Mouse (Mus musculus) hindbrain, embryonic 12.5 days (tissue): ENCODE measurements around the gene Bcas3. TPM values are rescaled to one million over a fixed set of nuclear protein-coding genes. Genes with fewer than 3 reads are reported as not detected.

Experiments
- ATAC-seq: fragments of 200-750 bp; cut with Nextera tagmentation; 2 replicates; pipeline ENCODE4 v1.8.0; 2017; ENCODE audit warnings: moderate TSS enrichment; ENCODE audit not compliant: low FRiP score
- H3K27ac ChIP-seq: fragments of 300-500 bp; sonication (generic); 2 replicates; pipeline ENCODE4 v1.5.1; 2016; ENCODE audit warnings: mild to moderate bottlenecking
- H3K27me3 ChIP-seq: fragments of 300-500 bp; sonication (generic); 2 replicates; pipeline ENCODE4 v1.6.1; 2016; ENCODE audit warnings: mild to moderate bottlenecking
- H3K36me3 ChIP-seq: fragments of 300-500 bp; sonication (generic); 2 replicates; pipeline ENCODE4 v1.6.1; 2016; ENCODE audit warnings: mild to moderate bottlenecking
- H3K4me1 ChIP-seq: fragments of 300-500 bp; sonication (generic); 2 replicates; pipeline ENCODE4 v1.6.1; 2016
- H3K4me2 ChIP-seq: fragments of 300-500 bp; sonication (generic); replicated peaks from 2 replicates; pipeline ENCODE4 v1.6.1; 2016; ENCODE audit warnings: mild to moderate bottlenecking
- H3K4me3 ChIP-seq: fragments of 300-500 bp; sonication (generic); 2 replicates; pipeline ENCODE4 v1.5.1; 2016; ENCODE audit warnings: mild to moderate bottlenecking
- H3K9ac ChIP-seq: fragments of 300-500 bp; sonication (generic); 2 replicates; pipeline ENCODE4 v1.6.1; 2016; ENCODE audit warnings: mild to moderate bottlenecking, moderate library complexity
- H3K9me3 ChIP-seq: fragments of 300-500 bp; sonication (generic); replicated peaks from 2 replicates; pipeline ENCODE4 v1.6.1; 2016; ENCODE audit warnings: mild to moderate bottlenecking
- whole genome bisulfite sequencing: fragments of 180-500 bp; shearing (Covaris S2); methylation state at CpG from one replicate; pipeline ENCODE4 v1.1.7; 2016; 5-methylcytosine and 5-hydroxymethylcytosine counted together
- polyA plus RNA-seq: library from polyadenylated mRNA; unstranded; fragments of >200 nt; fragmentation: Nextera tagmentation; extraction: Ambion mirVana; gene quantifications from 2 replicates; pipeline ENCODE4 v1.2.1, GENCODE M21; 2016

Bcas3 gene
- polyA plus RNA-seq: 33.9 and 36.8 TPM in 2 replicates

- Histone ChIP-seq H3K27me3 (no peaks in the 10 kb centered on the region), H3K9ac (peak within 1 kb of the TSS; percentile 72), H3K4me2 (peak within 1 kb of the TSS; percentile 89), H3K36me3 (0 out of 2 replicates have a peak, but pooled peaks cover 4% of the 10 kb centered on the region), H3K27ac (peak within 1 kb of the TSS; percentile 24; the same call in 1 of the 2 replicates), H3K4me3 (peak within 1 kb of the TSS; percentile 56), H3K9me3 (no peaks in the 10 kb centered on the region), H3K4me1 (peaks cover 13% of the 10 kb centered on the region)
- WGBS: under 1% methylated on average over 47 of the region's 47 CpGs
- peak; percentile 99 for ATAC-seq
Measured at GRCm38 (mm10) chr11:85352539-85353380, at the start of gene Bcas3. Gene Bcas3 (plus strand): TSS chr11:85353167.

DNA sequence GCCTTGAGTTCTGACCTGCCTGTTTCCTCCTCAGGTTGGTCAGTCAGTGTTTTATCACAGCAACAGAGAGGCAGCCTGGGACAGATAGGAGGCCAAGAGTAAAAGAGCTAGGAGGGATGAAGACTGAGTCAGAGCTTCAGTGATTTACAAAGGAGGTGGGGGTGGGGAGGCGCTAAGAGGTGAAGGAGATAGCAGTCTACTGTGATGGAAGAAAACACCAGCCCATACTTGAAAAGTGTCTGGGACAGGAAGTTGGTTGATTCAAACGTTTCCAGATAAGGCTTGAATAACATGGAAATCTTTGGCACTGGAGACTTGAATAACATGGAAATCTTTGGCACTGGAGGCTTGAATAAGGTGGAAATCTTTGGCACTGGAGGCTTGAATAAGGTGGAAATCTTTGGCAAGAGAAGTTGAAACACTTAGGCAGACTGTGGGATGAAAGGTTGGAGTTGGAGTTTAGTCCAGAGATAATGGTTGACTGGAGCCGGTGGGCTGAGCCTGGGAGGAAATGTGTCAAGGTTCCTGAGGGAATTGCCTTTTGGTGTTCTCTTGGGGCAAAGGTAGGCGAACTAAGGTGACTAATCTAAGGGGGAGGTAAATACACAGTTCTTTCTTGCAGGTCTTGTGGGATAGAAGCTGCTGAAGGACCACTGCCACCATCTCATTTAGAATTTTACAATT is 46.2 kb upstream of the Bcas3 start:
- WGBS: 65% methylated on average over 4 of the region's 4 CpGs
- Histone ChIP-seq H3K4me3 (no peak overlapping the region), H3K27ac (no peak overlapping the region), H3K9me3 (no peaks in the 10 kb centered on the region), H3K9ac (no peak overlapping the region), H3K27me3 (no peaks in the 10 kb centered on the region; the same call in 1 of the 2 replicates), H3K4me2 (no peak overlapping the region), H3K4me1 (peaks cover 6% of the 10 kb centered on the region; the same call in 1 of the 2 replicates), H3K36me3 (no peaks in the 10 kb centered on the region)
- no peak for ATAC-seq

DNA sequence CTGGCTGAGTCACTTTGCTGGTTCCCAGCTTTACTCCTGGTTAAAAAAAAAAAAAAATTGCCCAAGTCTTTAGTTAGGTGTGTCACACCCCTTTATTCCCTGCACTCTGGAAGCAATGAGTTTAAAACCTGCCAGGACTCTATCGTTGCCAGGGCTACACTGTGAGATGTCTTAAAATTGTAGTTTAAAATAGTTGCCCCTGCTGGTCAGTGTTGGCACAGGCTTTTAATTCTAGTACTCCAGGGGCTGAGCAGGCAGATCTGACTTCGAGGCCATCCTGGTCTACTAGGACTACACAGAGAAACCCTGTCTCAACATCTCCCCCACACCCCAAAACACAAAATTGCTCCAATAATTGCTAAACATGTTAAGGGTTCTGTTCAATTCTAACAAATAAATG is 44.2 kb upstream of the Bcas3 start:
- no peaks in the 10 kb centered on the region for H3K9me3 ChIP-seq
- no peak overlapping the region for H3K27ac ChIP-seq
- no peak overlapping the region for H3K9ac ChIP-seq
- H3K4me1 ChIP-seq: peaks cover 20% of the 10 kb centered on the region
- no peak overlapping the region for H3K4me3 ChIP-seq
- no peaks in the 10 kb centered on the region; the same call in 1 of the 2 replicates for H3K27me3 ChIP-seq
- 79% methylated on average over 2 of the region's 2 CpGs for WGBS
- H3K4me2 ChIP-seq: no peak overlapping the region
- no peaks in the 10 kb centered on the region for H3K36me3 ChIP-seq
- ATAC-seq: no peak

DNA sequence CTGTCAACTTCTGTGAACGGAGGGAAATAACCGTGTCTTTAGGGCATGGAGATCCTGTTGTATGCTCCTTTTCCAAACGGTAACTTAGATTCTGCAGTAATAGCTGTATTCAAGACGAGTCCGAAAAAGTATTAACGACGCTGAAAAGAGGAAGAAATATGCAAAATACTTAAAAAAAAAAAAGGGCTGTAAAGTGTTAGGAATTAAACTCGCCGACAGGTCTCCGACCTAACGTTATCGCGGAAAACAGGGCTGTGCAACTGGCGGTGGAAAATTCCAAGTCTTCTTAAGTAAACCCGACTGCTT is 42.6 kb upstream of the Bcas3 start:
- WGBS: 2% methylated on average over 15 of the region's 15 CpGs
- Histone ChIP-seq H3K4me1 (peaks cover 21% of the 10 kb centered on the region), H3K4me2 (peak overlapping the region; percentile 94), H3K36me3 (peaks cover 10% of the 10 kb centered on the region), H3K27ac (peak overlapping the region; percentile 76; the same call in 1 of the 2 replicates), H3K27me3 (no peaks in the 10 kb centered on the region; the same call in 1 of the 2 replicates), H3K4me3 (peak overlapping the region; percentile 96), H3K9me3 (no peaks in the 10 kb centered on the region), H3K9ac (peak overlapping the region; percentile 69)
- no peak for ATAC-seq

DNA sequence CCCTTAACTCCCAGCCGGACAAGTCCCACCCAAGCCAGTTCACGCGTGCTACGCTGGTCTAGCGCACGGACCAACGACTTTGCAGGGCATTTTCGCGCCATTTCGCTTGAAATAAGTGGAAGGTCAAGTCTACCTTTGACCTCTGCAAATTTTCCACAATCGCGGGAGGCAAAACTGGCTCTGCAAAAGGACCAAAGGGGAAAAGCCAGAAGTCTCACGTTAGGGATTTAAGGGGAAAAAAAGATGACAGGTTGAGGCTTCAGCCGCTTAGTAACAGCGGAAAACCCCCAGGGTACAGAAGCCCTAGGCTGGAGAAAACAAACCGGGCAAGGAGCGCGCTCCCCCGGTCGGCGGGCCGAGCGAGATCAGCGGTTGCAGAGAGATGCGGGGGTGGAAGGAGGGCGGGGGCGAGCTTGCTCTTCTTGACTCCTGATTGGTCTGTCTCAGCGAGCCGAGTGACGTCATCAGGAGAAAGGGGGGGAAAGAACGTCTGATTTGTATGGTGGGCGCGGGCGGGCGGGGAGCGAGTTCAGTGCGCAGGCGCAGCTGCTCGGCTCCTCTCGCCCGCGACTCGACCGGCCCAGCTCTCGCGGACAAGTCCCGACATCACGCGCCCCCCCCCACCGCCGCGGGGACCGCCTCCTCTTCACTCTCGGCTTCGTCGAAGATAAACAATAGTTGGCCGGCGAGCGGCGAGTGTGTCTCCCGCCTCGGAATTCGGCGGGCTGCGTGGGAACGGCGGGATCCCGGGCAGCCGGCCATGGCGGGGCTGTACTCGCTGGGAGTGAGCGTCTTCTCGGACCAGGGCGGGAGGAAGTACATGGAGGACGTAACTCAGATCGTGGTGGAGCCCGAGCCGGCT is 42.0 kb upstream of the Bcas3 start, which contains the start of gene Ppm1d:
Gene Ppm1d, plus strand, starts transcription at position 532 of the 862 bp plus-strand sequence.
- Histone ChIP-seq H3K36me3 (peaks cover 10% of the 10 kb centered on the region), H3K4me1 (peaks cover 21% of the 10 kb centered on the region), H3K9me3 (no peaks in the 10 kb centered on the region), H3K27ac (peak within 1 kb of the TSS; percentile 94), H3K27me3 (no peaks in the 10 kb centered on the region; the same call in 1 of the 2 replicates), H3K4me2 (peak within 1 kb of the TSS; percentile 94), H3K4me3 (peak within 1 kb of the TSS; percentile 96), H3K9ac (peak within 1 kb of the TSS; percentile 92)
- ATAC-seq: peak; percentile 93
- under 1% methylated on average over 78 of the region's 78 CpGs for WGBS

GRCm38 (mm10) chr11:85311645-85312490 is 41.1 kb upstream of the Bcas3 start:
- under 1% methylated on average over 54 of the region's 56 CpGs for WGBS
- ATAC-seq: no peak; the same call in none of the 2 replicates
- peaks cover 10% of the 10 kb centered on the region for H3K36me3 ChIP-seq

GRCm38 (mm10) chr11:85312818-85313217 is 40.1 kb upstream of the Bcas3 start:
- Histone ChIP-seq H3K4me1 (peaks cover 21% of the 10 kb centered on the region), H3K9ac (peak overlapping the region; percentile 92; the same call in 1 of the 2 replicates), H3K9me3 (no peaks in the 10 kb centered on the region), H3K27ac (no peak overlapping the region), H3K4me2 (peak overlapping the region; percentile 69), H3K27me3 (no peaks in the 10 kb centered on the region; the same call in 1 of the 2 replicates), H3K4me3 (peak overlapping the region; percentile 96), H3K36me3 (peaks cover 10% of the 10 kb centered on the region)
- ATAC-seq: no peak
- WGBS: 29% methylated on average over 2 of the region's 2 CpGs

More at GRCm38 (mm10) chr11:85311645-85312490, 41.1 kb upstream of the Bcas3 start:
- Histone ChIP-seq H3K27ac (peak overlapping the region; percentile 94), H3K9ac (peak overlapping the region; percentile 92), H3K4me1 (peaks cover 21% of the 10 kb centered on the region), H3K9me3 (no peaks in the 10 kb centered on the region), H3K4me2 (peak overlapping the region; percentile 69), H3K27me3 (no peaks in the 10 kb centered on the region; the same call in 1 of the 2 replicates), H3K4me3 (peak overlapping the region; percentile 96)

DNA sequence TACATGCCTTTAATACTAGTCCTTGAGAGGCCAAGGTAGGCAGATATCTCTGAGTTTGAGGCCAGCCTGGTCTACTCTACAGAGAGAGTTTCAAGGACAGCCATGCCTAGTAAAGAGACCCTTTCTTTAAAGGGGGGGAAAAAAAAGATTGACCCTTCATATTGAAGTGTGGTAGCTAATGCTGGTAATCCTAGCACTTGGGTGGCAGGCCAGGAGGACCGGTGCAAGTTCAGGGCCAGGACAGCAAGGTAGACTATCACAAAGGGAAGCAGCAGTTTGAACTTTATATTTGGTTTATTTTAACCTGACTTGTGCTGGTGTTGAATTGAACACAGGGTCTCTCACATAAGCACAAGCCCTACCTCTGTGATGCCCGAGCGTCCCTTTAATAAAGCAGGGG is 39.6 kb upstream of the Bcas3 start:
- H3K4me2 ChIP-seq: peak overlapping the region; percentile 69

GRCm38 (mm10) chr11:85323567-85324330 is 29.2 kb upstream of the Bcas3 start:
- 82% methylated on average over 9 of the region's 9 CpGs for WGBS
- Histone ChIP-seq H3K4me1 (no peaks in the 10 kb centered on the region), H3K9ac (no peak overlapping the region), H3K9me3 (no peaks in the 10 kb centered on the region), H3K36me3 (peaks cover 11% of the 10 kb centered on the region; the same call in 1 of the 2 replicates), H3K4me3 (no peak overlapping the region), H3K27me3 (no peaks in the 10 kb centered on the region), H3K27ac (no peak overlapping the region), H3K4me2 (no peak overlapping the region)
- ATAC-seq: no peak

More for the DNA sequence above, 39.6 kb upstream of the Bcas3 start:
- Histone ChIP-seq H3K9me3 (no peaks in the 10 kb centered on the region), H3K27me3 (no peaks in the 10 kb centered on the region; the same call in 1 of the 2 replicates), H3K27ac (no peak overlapping the region), H3K4me1 (peaks cover 21% of the 10 kb centered on the region), H3K4me3 (peak overlapping the region; percentile 96), H3K36me3 (peaks cover 10% of the 10 kb centered on the region), H3K9ac (peak overlapping the region; percentile 43; the same call in 1 of the 2 replicates)
- WGBS: 86% methylated on average over 3 of the region's 3 CpGs
- no peak for ATAC-seq

GRCm38 (mm10) chr11:85328717-85329116 is 24.2 kb upstream of the Bcas3 start:
- no peaks in the 10 kb centered on the region for H3K27me3 ChIP-seq
- no peak for ATAC-seq
- H3K9me3 ChIP-seq: no peaks in the 10 kb centered on the region
- H3K4me1 ChIP-seq: no peaks in the 10 kb centered on the region
- H3K4me3 ChIP-seq: no peak overlapping the region
- H3K27ac ChIP-seq: no peak overlapping the region
- H3K4me2 ChIP-seq: no peak overlapping the region
- H3K36me3 ChIP-seq: peaks cover 30% of the 10 kb centered on the region
- WGBS: 93% methylated on average over 3 of the region's 3 CpGs
- H3K9ac ChIP-seq: no peak overlapping the region
